In the genomic region with DNA sequence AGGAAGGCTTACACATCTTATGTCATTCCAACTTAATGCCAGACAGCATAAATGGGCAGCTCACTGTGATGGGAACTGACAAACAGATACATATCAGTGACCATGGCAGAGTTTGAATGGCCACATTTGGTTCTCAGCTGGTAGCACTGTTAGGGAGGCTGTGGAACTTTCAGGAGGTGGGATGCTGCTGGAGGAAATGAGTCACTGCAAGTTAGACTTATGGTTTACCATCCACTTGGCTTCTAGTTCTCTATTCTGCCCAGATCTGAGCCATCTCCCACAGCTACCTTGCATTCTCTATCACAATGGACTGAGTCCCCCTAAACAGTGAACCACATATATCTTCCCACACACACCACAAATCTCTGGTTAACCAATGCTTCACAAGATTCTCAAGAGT, we compare ENCODE assay signal across 17 mouse cellular contexts.
"Had no signal": no experiment of that assay in that cellular context is flagged by ENCODE, and none has a peak within 500 bp of the region (broad histone marks: within the 10 kb centered on the region; RNA-seq: fewer than 3 reads in every experiment).

No protein-coding gene starts in this region.

- ATAC-seq: hindbrain, postnatal 0 days; intestine, embryonic 16.5 days; liver, embryonic 12.5 days had no signal

- DNase-seq: gastrocnemius, postnatal 14 days; gastrocnemius, postnatal 36 days; heart, adult 11 months; heart, adult 2 months; heart, postnatal 14 days; heart, postnatal 36 days; kidney, adult 11 months; kidney, adult 2 months; kidney, adult 9 months; kidney, postnatal 14 days; kidney, postnatal 36 days; layer of hippocampus, adult 9-11 months; layer of hippocampus, postnatal 36 days; left cerebral cortex, postnatal 4 days had no signal
